Mouse (Mus musculus): ENCODE measurements around the gene Exoc5. TPM values are rescaled to one million over a fixed set of nuclear protein-coding genes. Genes with fewer than 3 reads are reported as not detected.

The Exoc5 gene
- polyA plus RNA-seq, 1 experiment from 2014 or later: 12.6 TPM

GRCm38 (mm10) chr14:48978971-48979388 is 87.5 kb downstream of the Exoc5 start:
- Histone ChIP-seq H3K4me3 (ENCODE audit: low read depth, low read length) (no peak overlapping the region), H3K27ac (ENCODE audit: low read depth) (no peak overlapping the region), H3K27me3 (ENCODE audit: insufficient read depth, low read length) (no peaks in the 10 kb centered on the region), H3K4me1 (ENCODE audit: insufficient read depth) (no peaks in the 10 kb centered on the region), H3K9ac (replicated peaks) (no peak overlapping the region), H3K4me2 (ENCODE audit: low read depth, low read length) (no peak overlapping the region), H3K9me3 (ENCODE audit: low read length) (no peaks in the 10 kb centered on the region), H3K36me3 (replicated peaks; ENCODE audit: insufficient read depth, low read length) (no peaks in the 10 kb centered on the region)
- no peak for ATAC-seq
- no peak for DNase-seq
- no peak for TF ChIP-seq EP300 (IDR thresholded peaks at IDR 0.05; ENCODE audit: low read depth)
- TF ChIP-seq CTCF (IDR thresholded peaks at IDR 0.05; ENCODE audit: low read depth): no peak
- 67% methylated on average over 3 of the region's 3 CpGs for WGBS (ENCODE audit: insufficient replicate concordance)

- H3K36me3 ChIP-seq (replicated peaks; ENCODE audit: insufficient read depth, low read length): no peaks in the 10 kb centered on the region
- ATAC-seq (no peak), DNase-seq (no peak)
- no peak overlapping the region for H3K4me2 ChIP-seq (ENCODE audit: low read depth, low read length)
- no peak overlapping the region for H3K27ac ChIP-seq (ENCODE audit: low read depth)
- no peaks in the 10 kb centered on the region for H3K27me3 ChIP-seq (ENCODE audit: insufficient read depth, low read length)
- TF ChIP-seq CTCF (IDR thresholded peaks at IDR 0.05; ENCODE audit: low read depth) (no peak), EP300 (IDR thresholded peaks at IDR 0.05; ENCODE audit: low read depth) (no peak)
- 74% methylated on average over 2 of the region's 2 CpGs for WGBS (ENCODE audit: insufficient replicate concordance)
- H3K9ac ChIP-seq (replicated peaks): no peak overlapping the region
- no peaks in the 10 kb centered on the region for H3K4me1 ChIP-seq (ENCODE audit: insufficient read depth)
- no peak overlapping the region for H3K4me3 ChIP-seq (ENCODE audit: low read depth, low read length)
- H3K9me3 ChIP-seq (ENCODE audit: low read length): no peaks in the 10 kb centered on the region
Observed at GRCm38 (mm10) chr14:48971546-48971945, 94.9 kb downstream of the Exoc5 start.

GRCm38 (mm10) chr14:48968670-48969069 is 97.8 kb downstream of the Exoc5 start:
- Histone ChIP-seq H3K4me3 (ENCODE audit: low read depth, low read length) (no peak overlapping the region), H3K4me1 (ENCODE audit: insufficient read depth) (no peaks in the 10 kb centered on the region), H3K4me2 (ENCODE audit: low read depth, low read length) (no peak overlapping the region), H3K36me3 (replicated peaks; ENCODE audit: insufficient read depth, low read length) (no peaks in the 10 kb centered on the region), H3K9me3 (ENCODE audit: low read length) (no peaks in the 10 kb centered on the region), H3K27me3 (ENCODE audit: insufficient read depth, low read length) (no peaks in the 10 kb centered on the region), H3K27ac (ENCODE audit: low read depth) (no peak overlapping the region), H3K9ac (replicated peaks) (no peak overlapping the region)
- TF ChIP-seq EP300 (IDR thresholded peaks at IDR 0.05; ENCODE audit: low read depth) (no peak), CTCF (IDR thresholded peaks at IDR 0.05; ENCODE audit: low read depth) (no peak)
- ATAC-seq: no peak
- 78% methylated on average over 9 of the region's 9 CpGs for WGBS (ENCODE audit: insufficient replicate concordance)
- DNase-seq: no peak

Other genes starting within 250 kb of the Exoc5 start
- 7.8 TPM in 2 replicates for gene Ap5m1, start 556 bp downstream of the Exoc5 start, polyA plus RNA-seq (2015; fragmentation: Nextera tagmentation; extraction: Ambion mirVana)
- 3.4 and 4.5 TPM in 2 replicates for gene Naa30, start 105.6 kb upstream of the Exoc5 start, polyA plus RNA-seq (2015; fragmentation: Nextera tagmentation; extraction: Ambion mirVana)
- 0.46 and 1.5 TPM in 2 replicates for gene ccdc198, start 178.8 kb upstream of the Exoc5 start, polyA plus RNA-seq (2015; fragmentation: Nextera tagmentation; extraction: Ambion mirVana)